Comparison of ENCODE assay signal across 19 mouse cellular contexts in the genomic region with DNA sequence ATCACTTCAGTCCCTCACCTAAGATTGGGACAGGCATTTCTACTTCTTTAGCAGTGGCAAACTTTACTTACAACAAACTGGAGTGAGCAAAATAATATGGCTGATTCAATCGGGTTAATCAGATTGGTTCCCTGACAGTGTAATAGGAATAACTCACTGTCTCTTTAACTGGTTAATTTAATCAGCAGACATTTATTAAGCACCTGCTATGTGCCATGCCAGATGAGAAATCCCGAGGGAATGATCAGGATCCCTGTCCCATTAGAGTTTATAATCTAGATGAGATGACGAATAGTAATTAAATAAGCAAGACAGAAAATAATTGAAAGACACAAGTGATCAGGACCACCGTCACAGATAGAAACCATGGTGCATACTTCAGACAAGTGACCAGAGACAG. TPM values are rescaled to one million over a fixed set of nuclear protein-coding genes. Genes with fewer than 3 reads are reported as not detected.
"Had no signal": no experiment of that assay in that cellular context is flagged by ENCODE, and none has a peak within 500 bp of the region (broad histone marks: within the 10 kb centered on the region; RNA-seq: fewer than 3 reads in every experiment).

No protein-coding gene starts in this region.

- H3K4me1 ChIP-seq: midbrain, embryonic 10.5 days; midbrain, embryonic 12.5 days; stomach, embryonic 15.5 days had no signal

- H3K36me3 ChIP-seq: midbrain, embryonic 10.5 days; midbrain, embryonic 12.5 days; stomach, embryonic 15.5 days had no signal

- H3K27me3 ChIP-seq: midbrain, embryonic 12.5 days; stomach, embryonic 15.5 days had no signal

- H3K27ac ChIP-seq: liver, embryonic 14.5 days; midbrain, embryonic 10.5 days; midbrain, embryonic 12.5 days; stomach, embryonic 15.5 days; stomach, postnatal 0 days had no signal

- H3K9ac ChIP-seq: liver, embryonic 14.5 days; lung, embryonic 14.5 days; midbrain, embryonic 12.5 days; stomach, embryonic 15.5 days had no signal

- H3K4me3 ChIP-seq: midbrain, embryonic 10.5 days; midbrain, embryonic 12.5 days; myocyte; stomach, embryonic 15.5 days had no signal

- H3K4me2 ChIP-seq: lung, embryonic 14.5 days; midbrain, embryonic 12.5 days; stomach, embryonic 15.5 days had no signal

- ATAC-seq: midbrain, embryonic 16.5 days had no signal

- DNase-seq: lung, adult 18-20 months; lung, embryonic 14.5 days; lung, postnatal 10 days; lung, postnatal 4 days; midbrain, embryonic 14.5 days; right cerebral cortex, postnatal 14 days; thymus, adult 2 months; thymus, postnatal 25 days; thymus, postnatal 4 days had no signal

- H3K9me3 ChIP-seq: midbrain, embryonic 10.5 days; midbrain, embryonic 12.5 days; stomach, embryonic 15.5 days had no signal

RNA-seq across cellular contexts. Expression of a gene that starts 36.4 kb away (rescaled TPM):
- total RNA-seq: megakaryocyte, adult 5-6 weeks; neutrophil, adult 5-6 weeks had no signal
- polyA plus RNA-seq: myocyte; spleen, adult 2 months had no signal
